ENCODE assay signal across 9 mouse cellular contexts in the genomic region with DNA sequence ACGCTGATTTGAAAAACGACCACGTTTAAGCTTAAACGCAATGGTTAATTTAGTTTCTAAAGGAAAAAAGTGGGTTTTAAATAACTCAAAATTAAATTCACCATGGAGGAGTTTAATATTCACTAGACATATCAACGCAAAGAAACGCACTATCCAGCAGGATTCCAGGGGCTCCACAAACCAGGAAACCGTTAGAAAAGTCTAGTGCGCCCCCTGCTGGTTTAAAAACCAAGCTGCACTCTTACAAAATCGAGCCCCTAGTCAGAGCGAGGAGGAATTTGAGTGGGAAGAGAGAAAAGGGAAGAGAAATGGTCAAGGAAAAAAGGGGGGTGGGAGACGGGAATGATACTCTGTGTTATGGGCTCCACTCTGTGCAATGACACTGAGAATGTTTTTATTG. TPM values are rescaled to one million over a fixed set of nuclear protein-coding genes. Genes with fewer than 3 reads are reported as not detected.
A peak's percentile ranks its signal among the peaks of the same experiment; 100 is the strongest.
DNase-seq lines count a peak whose midpoint lies in the region; ATAC-seq lines count a peak whose summit lies in the region.
"Had no signal": no experiment of that assay in that cellular context is flagged by ENCODE, and none has a peak within 500 bp of the region (broad histone marks: within the 10 kb centered on the region; RNA-seq: fewer than 3 reads in every experiment).

No protein-coding gene starts in this region.

- no peak overlapping the region; the same call in 1 of the 2 replicates for H3K27ac ChIP-seq in hindbrain, embryonic 16.5 days (ENCODE audit: low read depth, low read length)
- H3K27ac ChIP-seq in lung, embryonic 16.5 days (ENCODE audit: low read length), result no peak overlapping the region

- no peak overlapping the region for H3K4me3 ChIP-seq in hindbrain, embryonic 16.5 days (ENCODE audit: low read length)
- H3K4me3 ChIP-seq in lung, embryonic 16.5 days (ENCODE audit: low read length), result no peak overlapping the region

- no peaks in the 10 kb centered on the region for H3K36me3 ChIP-seq in hindbrain, embryonic 16.5 days (ENCODE audit: control insufficient read depth, insufficient read depth, low read length)
- H3K36me3 ChIP-seq in lung, embryonic 16.5 days (ENCODE audit: control insufficient read depth, insufficient read depth, low read length), result peaks cover 1% of the 10 kb centered on the region

- H3K4me1 ChIP-seq in hindbrain, embryonic 16.5 days (ENCODE audit: control insufficient read depth, insufficient read depth, low read depth, low read length), result peaks cover 5% of the 10 kb centered on the region
- H3K4me1 ChIP-seq in lung, embryonic 16.5 days (replicated peaks; ENCODE audit: control insufficient read depth, insufficient read depth, low read length), result peaks cover 3% of the 10 kb centered on the region; the same call in 1 of the 2 replicates

- DNase-seq in adrenal gland, postnatal 14 days, result peak; percentile 65
- DNase-seq in adrenal gland, adult 2 months, result no peak
- DNase-seq in right cerebral cortex, postnatal 4 days, result peak; percentile 67
- DNase-seq in right cerebral cortex, postnatal 36 days (ENCODE audit: low spot score in 2 of 2), result no peak
- DNase-seq in retina, postnatal 1 day, result peak; percentile 72

- H3K4me2 ChIP-seq in hindbrain, embryonic 16.5 days (ENCODE audit: low read length), result peak overlapping the region; percentile 46
- H3K4me2 ChIP-seq in lung, embryonic 16.5 days (ENCODE audit: low read depth, low read length), result peak overlapping the region; percentile 26; the same call in 1 of the 2 replicates

- no peak overlapping the region for H3K9ac ChIP-seq in hindbrain, embryonic 16.5 days (ENCODE audit: low read depth, low read length)
- no peak overlapping the region for H3K9ac ChIP-seq in lung, embryonic 16.5 days (ENCODE audit: low read length)

- peak; percentile 60; the same call in 1 of the 2 replicates for ATAC-seq in erythroid progenitor cell, adult 5-6 weeks (replicated peaks; ENCODE audit: low FRiP score, poor library complexity, severe bottlenecking)
- peak; percentile 59; the same call in 1 of the 2 replicates for ATAC-seq in hindbrain, embryonic 16.5 days
- ATAC-seq in lung, embryonic 16.5 days (ENCODE audit: low read depth), result peak; percentile 66; the same call in 1 of the 2 replicates

- no peaks in the 10 kb centered on the region for H3K27me3 ChIP-seq in hindbrain, embryonic 16.5 days (replicated peaks; ENCODE audit: control insufficient read depth, insufficient read depth, low read length)
- H3K27me3 ChIP-seq in lung, embryonic 16.5 days (ENCODE audit: control insufficient read depth, insufficient read depth, low read depth, low read length), result no peaks in the 10 kb centered on the region

- WGBS in hindbrain, embryonic 16.5 days, result 27% methylated on average over 11 of the region's 11 CpGs
- WGBS in lung, embryonic 16.5 days, result 20% methylated on average over 11 of the region's 11 CpGs

- no peaks in the 10 kb centered on the region for H3K9me3 ChIP-seq in hindbrain, embryonic 16.5 days (ENCODE audit: control insufficient read depth, low read length)
- no peaks in the 10 kb centered on the region for H3K9me3 ChIP-seq in lung, embryonic 16.5 days (ENCODE audit: control insufficient read depth, low read length)

RNA-seq across cellular contexts. Expression of gene Marc1, which starts 14.0 kb away (rescaled TPM):
- total RNA-seq in adrenal gland, postnatal 14 days (2021), result 1.5 and 30.7 TPM in 2 replicates
- total RNA-seq in adrenal gland, adult 2 months (2021), result 1 to 10 TPM in 1 of 2 experiments, under 1 TPM in 1; 0.83 to 4.4 TPM
- 5.0 and 7.5 TPM in 2 replicates for polyA plus RNA-seq in adrenal gland, adult 2 months (2012; rRNA removed)
- 1.3 TPM in 1 of 2 replicates, not detected in the other for total RNA-seq in erythroid progenitor cell, adult 5-6 weeks (2015; ENCODE audit: low replicate concordance)
- 0.64 TPM in 1 of 2 replicates, not detected in the other for total RNA-seq in erythroid progenitor cell, adult 5-6 weeks (2017; ENCODE audit: low replicate concordance)
- 0.24 and 0.30 TPM in 2 replicates for polyA plus RNA-seq in hindbrain, embryonic 16.5 days (2015; fragmentation: Nextera tagmentation; extraction: Ambion mirVana)
- 0.15 and 0.79 TPM in 2 replicates for polyA plus RNA-seq in lung, embryonic 16.5 days (2015; fragmentation: Nextera tagmentation; extraction: Ambion mirVana)

RNA-seq across cellular contexts. Expression of gene Marc2, which starts 21.2 kb away (rescaled TPM):
- 269 and 327 TPM in 2 replicates for total RNA-seq in adrenal gland, postnatal 14 days (2021)
- total RNA-seq in adrenal gland, adult 2 months (2021), result 100 to 1,000 TPM; 288 to 409 TPM
- 117 and 164 TPM in 2 replicates for polyA plus RNA-seq in adrenal gland, adult 2 months (2012; rRNA removed)
- total RNA-seq in erythroid progenitor cell, adult 5-6 weeks (2015; ENCODE audit: low replicate concordance), result 59.5 and 93.9 TPM in 2 replicates
- 10.8 and 24.5 TPM in 2 replicates for total RNA-seq in erythroid progenitor cell, adult 5-6 weeks (2017; ENCODE audit: low replicate concordance)
- polyA plus RNA-seq in hindbrain, embryonic 16.5 days (2015; fragmentation: Nextera tagmentation; extraction: Ambion mirVana), result 121 and 129 TPM in 2 replicates
- polyA plus RNA-seq in lung, embryonic 16.5 days (2015; fragmentation: Nextera tagmentation; extraction: Ambion mirVana), result 154 and 166 TPM in 2 replicates

RNA-seq across cellular contexts. Expression of gene C130074G19Rik, which starts 57.9 kb away (rescaled TPM):
- 31.6 and 32.6 TPM in 2 replicates for total RNA-seq in adrenal gland, postnatal 14 days (2021)
- total RNA-seq in adrenal gland, adult 2 months (2021), result 10 to 100 TPM; 26.9 to 43.6 TPM
- 8.9 and 9.8 TPM in 2 replicates for polyA plus RNA-seq in adrenal gland, adult 2 months (2012; rRNA removed)
- not detected in 2 replicates for total RNA-seq in erythroid progenitor cell, adult 5-6 weeks (2015; ENCODE audit: low replicate concordance)
- total RNA-seq in erythroid progenitor cell, adult 5-6 weeks (2017; ENCODE audit: low replicate concordance), result 0.26 TPM in 1 of 2 replicates, not detected in the other
- 0.97 and 1.0 TPM in 2 replicates for polyA plus RNA-seq in hindbrain, embryonic 16.5 days (2015; fragmentation: Nextera tagmentation; extraction: Ambion mirVana)
- polyA plus RNA-seq in lung, embryonic 16.5 days (2015; fragmentation: Nextera tagmentation; extraction: Ambion mirVana), result 2.6 and 3.0 TPM in 2 replicates
- polyA plus RNA-seq: C2C12 had no signal

Comparison
In these comparisons a context has a peak if more than half of its experiments do, and no peak if none do; other contexts are left out.
1. DNase-seq: peak in adrenal gland, postnatal 14 days (single experiment), right cerebral cortex, postnatal 4 days (single experiment) and retina, postnatal 1 day (single experiment); none in adrenal gland, adult 2 months (single experiment) and right cerebral cortex, postnatal 36 days (0 of 2).
2. RNA of gene C130074G19Rik, which starts 57.9 kb away (total RNA-seq): 26.9 to 43.6 TPM in adrenal gland, adult 2 months and 31.6 to 32.6 TPM in adrenal gland, postnatal 14 days; 0.26 TPM in erythroid progenitor cell, adult 5-6 weeks; every median in the first group is over 10 times any median in the second.
3. Peak in every context shown above with its lines, with median percentiles within 50 percentile points of each other: ATAC-seq.